Mouse (Mus musculus) ES-Bruce4 (cell line): ENCODE measurements at regions not wholly inside any gene's neighbourhood (a gene's known extent, or its start where the extent isn't known, plus 50 kb on each side); places are given as distances from the start of the nearest gene placed in this dataset.

ENCODE experiments used
- CTCF ChIP-seq: IDR thresholded peaks from one replicate; pipeline ENCODE4 v1.8.1; 2011; ENCODE audit warnings: low read depth, low read length
- POLR2A ChIP-seq: IDR thresholded peaks from one replicate; pipeline ENCODE4 v1.8.1; 2011; ENCODE audit warnings: low read length; ENCODE audit not compliant: insufficient read depth

DNA sequence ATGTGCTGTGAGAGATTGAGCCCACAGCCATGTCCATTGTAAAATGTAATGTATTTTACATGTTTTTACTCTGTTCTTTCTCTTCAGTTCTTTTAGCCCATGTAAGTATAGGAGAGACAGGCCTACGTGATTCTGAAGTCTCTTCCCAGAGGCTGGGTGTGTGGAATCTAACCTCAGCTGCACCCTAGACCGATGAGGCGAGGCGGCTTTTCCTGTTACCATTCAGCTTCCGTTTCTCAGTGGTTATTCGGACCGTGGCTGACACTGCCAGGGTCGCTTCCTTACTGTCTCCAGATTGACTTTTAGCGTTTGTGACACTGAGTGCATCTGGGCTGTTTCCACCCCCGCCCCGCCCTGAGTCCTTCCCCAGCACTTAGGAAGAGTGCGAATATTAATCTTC, 386.1 kb upstream of the Pmfbp1 start:
- TF ChIP-seq POLR2A (no peak), CTCF (no peak)
